Mouse (Mus musculus) NIH3T3 (cell line): ENCODE measurements around the gene Ctnnd2.

Experiments used
- DNase-seq: peaks from one replicate; pipeline ENCODE4 v3.0.0-alpha.2; 2012; ENCODE audit warnings: low read depth

Ctnnd2 gene

GRCm38 (mm10) chr15:30387244-30387643, 214.9 kb downstream of the Ctnnd2 start:
- DNase-seq, result no peak

- no peak for DNase-seq
Observed at GRCm38 (mm10) chr15:30401111-30401510, 228.7 kb downstream of the Ctnnd2 start.

DNA sequence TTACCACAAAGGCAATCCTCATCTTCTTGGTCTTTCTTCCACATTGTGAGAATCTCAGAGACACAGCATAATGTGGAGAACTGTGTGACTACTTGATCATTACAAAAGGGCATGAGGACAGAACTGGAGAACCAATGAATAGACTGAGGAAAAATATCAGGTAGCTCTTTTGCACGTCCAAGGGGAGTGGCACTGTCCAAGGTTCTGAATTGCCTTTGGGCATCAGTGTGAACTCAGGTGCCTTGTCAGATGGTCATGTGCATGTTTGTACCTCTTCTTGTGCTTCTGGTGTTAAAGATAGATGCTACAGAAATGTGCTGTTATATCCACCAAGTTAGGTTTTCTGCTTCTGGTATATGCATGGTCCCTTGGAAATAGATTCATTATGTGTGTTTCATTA, 233.9 kb downstream of the Ctnnd2 start:
- DNase-seq, result peak; percentile 33

DNA sequence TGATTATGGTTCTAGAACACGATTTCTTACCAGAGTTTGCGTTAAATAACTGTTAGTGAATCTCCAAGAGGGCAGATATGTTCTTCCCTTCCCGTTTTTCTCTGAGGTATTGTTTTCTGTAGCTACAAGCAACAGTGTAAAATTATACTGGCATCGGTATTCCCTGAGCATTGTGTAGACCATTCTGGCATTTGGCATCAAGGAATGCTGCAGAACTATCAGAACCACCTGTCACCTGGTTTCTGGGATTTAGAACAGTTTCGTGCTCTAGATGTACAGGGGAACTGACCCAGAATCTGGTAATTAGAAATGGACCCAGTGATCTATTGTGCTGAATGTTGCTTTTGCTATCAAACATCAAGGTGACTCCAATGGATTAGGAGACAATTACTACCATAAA, 250.8 kb downstream of the Ctnnd2 start:
- DNase-seq, result no peak

GRCm38 (mm10) chr15:30424290-30424689, 251.9 kb downstream of the Ctnnd2 start:
- DNase-seq, result peak; percentile 3

GRCm38 (mm10) chr15:30427342-30427741, 254.9 kb downstream of the Ctnnd2 start:
- peak; percentile 51 for DNase-seq

- DNase-seq, result no peak
Observed at GRCm38 (mm10) chr15:30439045-30439444, 266.7 kb downstream of the Ctnnd2 start.

DNA sequence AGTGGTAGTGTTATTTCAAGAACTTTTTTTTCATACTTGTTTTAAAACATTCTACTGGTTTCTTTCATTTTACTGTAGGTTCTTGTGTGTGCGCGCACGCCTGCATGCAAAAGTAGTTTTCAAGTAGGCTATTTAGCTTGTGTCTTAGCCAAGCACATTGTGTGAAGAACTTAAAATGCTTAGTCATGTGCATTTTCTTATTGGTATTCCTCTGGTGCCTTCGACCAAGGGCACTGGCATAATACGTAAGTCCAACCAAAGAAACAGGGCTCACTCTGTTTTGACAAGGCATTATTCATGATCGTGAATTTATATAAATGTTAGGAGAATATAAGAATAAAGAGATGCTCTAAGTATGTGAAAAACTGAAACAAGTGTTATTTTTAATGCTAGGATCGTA, 278.4 kb downstream of the Ctnnd2 start:
- no peak for DNase-seq

DNA sequence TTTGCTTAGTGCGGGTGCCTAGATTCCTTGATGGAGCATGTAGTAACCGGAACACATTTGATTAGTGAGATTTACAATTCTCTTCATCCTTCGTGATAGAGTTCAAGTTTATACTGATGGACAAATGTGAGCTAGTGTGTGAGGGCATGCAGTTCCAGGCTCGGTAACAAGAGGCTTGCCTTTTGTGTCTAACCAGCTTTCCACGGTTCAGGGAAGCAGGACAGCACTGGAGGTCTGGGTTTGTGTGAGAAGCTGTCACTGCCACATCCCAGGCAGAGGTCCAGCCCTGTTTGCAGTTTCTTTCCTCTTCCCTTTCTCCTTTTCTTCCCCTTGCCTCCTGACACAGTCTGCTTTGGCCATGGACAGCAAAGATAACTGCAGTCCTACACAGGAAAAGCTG, 279.5 kb downstream of the Ctnnd2 start:
- DNase-seq, result no peak

DNA sequence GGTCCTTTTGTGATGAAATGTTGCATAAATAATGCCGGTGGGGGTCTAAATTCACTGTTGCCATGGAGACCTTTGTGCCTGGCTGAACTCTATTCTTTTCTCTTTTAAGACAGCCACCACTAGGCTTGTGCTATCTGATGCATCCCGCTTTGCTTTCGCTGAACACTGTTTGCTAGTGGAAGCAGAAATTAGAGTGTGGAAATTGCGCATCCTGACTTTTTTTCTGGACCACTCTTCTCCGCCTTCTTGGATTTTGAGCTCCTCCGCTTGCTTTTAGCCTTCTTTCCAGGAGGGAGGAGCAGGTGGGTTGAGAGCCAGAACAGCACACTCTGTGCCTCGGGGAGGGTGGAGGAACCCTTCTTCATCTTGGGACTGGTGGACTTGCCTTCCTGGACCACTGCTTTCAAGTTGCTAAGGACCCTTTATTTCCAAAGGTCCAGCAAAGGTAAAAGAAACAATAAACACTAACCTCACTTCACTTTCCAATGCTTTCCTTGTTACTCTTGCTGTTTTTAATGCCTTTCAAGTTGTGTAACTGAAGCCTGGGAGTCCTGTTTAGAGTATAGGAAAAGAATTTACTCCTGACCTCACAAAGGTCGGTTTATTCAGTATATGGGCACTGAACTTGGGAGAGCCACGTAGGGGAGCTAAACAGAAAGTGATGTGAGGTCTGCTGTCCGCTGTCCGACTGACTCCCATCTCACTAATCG, 285.3 kb downstream of the Ctnnd2 start:
- no peak for DNase-seq

DNA sequence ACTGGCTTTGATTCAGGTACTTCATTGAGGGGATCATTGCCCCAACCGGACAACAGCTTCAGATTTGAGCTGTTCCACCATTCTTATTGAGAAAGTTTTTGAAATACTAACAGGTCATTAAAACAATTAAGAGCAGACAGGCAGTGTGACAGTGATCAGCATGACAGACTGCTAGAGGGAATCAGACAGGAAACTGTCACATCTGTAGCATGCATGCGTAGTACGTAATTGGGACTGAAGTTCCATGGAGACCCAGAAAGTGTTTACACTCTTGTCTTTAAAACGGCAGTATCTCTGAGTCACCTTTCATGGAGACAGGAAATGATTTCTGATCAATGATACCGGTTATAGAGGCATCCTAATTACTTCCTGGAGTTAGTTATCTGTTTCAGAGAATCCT, 286.3 kb downstream of the Ctnnd2 start:
- DNase-seq, result no peak

DNA sequence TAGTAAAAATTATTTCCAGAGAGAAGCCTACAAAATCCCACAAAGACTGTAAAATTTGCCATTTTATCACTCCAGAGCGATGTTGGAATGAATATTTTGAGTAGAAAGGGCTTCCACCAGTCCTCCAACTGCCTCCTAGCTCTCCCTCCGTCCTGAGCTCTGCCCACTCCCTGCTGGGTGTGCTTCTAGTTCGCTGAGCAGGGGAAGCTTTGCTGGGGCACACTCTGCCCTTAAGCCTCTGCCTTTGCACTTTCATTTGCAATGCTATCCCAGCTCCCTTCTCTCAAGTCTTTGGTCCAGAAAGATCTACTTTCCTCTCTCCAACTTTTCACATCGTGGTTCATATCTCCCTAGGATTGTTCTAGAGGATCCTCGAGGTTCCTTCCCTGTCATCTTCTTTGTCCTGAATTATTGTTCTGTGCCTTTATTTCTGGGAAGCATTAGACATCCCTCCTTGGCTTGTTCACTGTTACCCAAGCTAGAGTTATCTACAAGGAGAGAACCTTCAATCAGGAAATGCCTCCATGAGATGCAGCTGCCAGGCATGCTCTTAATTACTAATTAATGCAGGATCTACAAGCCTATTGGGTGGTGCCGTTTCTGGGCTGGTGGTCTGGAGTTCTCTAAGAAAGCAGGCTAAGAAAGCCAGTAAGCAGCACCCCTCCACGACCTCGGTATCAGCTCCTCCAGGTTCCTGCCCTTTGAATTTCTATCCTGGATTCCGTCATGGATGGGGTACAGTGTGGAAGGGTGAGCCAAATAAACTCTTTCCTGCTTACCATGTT, 288.1 kb downstream of the Ctnnd2 start:
- no peak for DNase-seq

DNA sequence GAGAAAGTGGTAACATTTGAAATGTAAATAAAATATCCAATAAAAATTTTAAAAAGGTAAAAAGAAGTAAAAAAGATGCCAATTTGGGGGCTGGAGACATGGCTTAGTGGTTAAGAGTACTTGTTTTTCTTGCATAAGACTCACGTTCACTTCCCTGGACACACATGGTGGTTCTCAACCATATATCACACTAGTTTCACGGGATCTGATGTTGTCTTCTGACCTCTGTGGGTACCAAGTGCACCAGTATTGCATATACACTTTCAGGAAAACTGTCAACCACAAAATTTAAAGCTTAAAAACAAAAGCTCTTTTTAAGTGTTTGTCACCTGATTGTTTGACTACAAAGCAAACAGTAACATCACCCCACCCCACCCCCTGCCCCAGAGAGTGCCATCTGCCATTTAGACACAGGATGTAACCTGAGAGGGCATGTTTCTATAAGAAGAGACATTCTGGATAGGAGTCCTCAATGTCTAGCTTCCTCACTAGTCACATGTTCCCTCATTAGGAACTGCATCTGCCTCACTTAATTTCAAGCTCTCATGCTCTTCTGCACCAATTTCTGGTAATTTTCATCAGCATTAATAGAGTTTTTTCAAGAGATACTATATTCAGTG, 290.5 kb downstream of the Ctnnd2 start:
- DNase-seq, result no peak

DNA sequence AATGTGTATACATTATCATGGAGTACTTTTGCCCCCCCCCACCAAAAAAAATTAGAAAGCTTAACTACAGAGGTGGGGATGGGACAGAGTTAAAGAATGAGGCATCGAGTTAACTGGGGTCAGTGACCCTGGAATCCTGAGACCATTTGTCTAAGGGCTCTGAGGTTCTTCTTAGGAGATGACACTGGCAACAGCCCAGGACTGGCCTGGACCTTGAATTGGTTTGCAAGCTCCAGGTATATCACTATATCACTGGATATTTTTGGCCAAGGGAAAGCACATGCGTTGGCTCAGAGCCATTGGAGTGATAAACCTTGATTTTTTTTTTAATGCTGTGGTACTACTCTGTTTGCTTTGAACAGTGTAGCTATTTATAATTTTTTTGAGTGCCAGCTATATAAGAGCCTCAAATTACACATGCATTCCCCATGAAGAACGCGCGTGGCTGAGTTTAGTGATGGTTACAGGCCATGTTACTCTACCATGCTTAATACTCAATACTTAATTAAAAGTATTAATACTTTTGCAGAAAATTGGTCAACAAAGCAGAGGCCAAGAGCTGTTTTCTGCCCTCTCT, 291.2 kb downstream of the Ctnnd2 start:
- DNase-seq, result no peak

DNA sequence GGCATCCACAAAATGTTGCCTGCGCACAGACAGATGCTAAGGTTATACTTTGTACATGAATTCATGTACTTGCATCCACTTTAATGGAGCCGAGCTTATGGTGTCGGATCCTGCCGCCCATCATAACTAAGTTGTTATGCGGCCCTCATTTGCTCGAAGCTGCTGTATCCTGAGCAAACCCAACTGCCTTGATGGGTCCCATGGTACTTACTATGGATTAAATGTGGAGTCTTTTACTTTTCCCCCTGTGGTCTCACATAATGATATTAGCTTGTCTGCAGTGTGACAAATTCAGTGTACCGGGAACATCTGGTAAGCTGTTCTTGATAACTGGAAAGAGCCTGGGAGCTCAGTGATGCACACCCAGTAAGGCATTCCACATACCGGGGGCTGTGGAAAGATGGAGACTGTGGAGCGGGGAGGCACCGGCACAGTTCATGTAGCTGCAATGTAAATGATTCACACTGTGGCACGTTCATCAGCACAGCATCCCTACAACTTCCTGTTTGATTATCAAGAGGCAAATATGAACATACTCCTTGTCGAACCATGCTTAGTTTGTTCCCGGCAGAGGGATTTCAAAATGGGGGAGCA, 294.7 kb downstream of the Ctnnd2 start:
- no peak for DNase-seq

GRCm38 (mm10) chr15:30468773-30469172, 296.4 kb downstream of the Ctnnd2 start:
- peak; percentile 2 for DNase-seq

DNA sequence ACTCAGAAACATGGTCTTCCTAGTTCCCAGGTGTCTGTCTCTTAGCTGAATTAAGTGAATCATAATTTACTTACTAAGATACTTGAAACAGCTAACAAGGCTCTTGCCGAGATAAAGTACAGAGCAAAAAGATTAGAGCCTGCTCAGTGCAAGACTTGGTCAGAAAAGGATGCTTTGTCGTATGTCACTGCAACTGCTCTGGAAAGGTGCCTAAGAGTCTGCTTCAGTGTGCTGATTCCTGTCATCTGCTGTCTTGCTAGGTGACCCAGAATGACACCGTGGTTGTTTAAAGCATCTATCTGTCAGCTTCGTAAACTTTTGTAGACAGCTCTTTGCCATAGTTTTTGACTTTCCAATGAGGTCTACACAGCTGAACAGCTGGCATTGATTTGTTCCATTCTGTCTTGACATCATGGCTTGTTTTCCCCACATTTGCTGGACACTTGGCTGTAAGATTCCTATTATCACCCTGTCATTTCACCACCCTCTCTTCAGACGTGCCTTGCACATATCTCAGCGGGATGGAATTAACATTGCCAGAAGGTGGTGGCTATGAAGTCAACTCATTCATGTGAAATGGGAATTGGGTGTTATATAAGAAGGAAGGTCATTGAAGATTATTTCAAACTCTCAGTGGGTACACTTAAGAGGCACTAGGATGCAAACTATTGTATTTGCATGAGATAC, 299.0 kb downstream of the Ctnnd2 start:
- no peak for DNase-seq

- DNase-seq, result no peak
Observed at GRCm38 (mm10) chr15:30480676-30481075, 308.3 kb downstream of the Ctnnd2 start.

DNA sequence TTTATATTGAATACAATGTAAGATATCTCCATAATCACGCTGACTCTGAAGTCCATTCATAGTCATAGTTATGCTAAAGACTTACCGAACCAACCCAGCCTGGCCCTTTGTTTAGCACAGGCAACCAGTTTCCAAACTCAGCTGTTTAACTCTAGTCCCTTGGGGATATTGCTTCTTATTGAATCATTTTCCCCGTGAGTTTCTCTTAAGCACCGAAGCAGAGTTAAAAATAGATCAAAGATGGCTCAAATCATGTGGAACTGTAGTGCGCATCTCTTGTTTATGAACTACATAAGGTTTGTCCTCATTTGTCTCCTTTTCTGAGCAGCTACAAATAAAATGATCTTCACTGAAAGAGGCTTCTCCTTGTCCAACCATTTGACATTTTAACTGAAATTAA, 334.1 kb downstream of the Ctnnd2 start:
- no peak for DNase-seq

DNA sequence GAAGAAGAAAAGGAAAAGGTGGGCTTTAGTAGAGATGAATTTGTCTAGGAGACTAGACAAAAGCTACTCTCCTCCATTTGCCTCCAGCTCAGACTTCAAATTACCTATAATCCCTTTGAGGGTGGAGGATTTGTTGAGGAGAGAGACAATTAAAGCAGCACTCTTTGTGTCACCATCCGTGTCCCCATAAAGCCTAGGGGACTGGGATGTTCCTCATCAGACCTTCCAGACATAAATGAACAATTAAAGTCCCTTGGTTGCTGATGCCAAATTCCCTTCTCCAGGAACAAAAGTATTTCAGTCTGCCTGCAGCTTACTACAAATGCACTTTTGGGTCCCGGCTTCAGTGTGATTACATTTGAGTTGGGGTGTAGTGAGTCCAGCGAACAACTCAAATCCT, 340.1 kb downstream of the Ctnnd2 start:
- DNase-seq, result no peak

DNA sequence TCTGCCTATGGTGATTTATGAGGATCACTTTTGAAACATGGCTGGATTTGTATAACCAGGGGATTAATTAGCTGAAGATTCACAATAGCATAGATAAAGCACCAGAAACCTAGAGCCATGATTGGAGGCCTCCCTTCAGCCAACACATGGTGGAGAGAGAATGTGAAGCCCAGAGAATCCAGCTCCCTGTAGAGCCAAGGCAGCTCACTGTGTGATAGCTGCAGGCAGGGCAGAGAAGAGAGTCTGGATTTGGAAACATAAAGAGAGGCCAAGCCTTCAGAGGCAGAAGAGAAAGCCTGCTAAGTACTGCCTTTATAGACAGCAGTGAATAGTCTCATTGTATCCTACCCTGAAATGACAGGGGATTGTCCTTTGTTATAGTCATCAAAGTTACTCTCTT, 340.7 kb downstream of the Ctnnd2 start:
- no peak for DNase-seq

GRCm38 (mm10) chr15:30515425-30515824, 343.0 kb downstream of the Ctnnd2 start:
- no peak for DNase-seq
